Mouse (Mus musculus): ENCODE data around the gene Ckmt2.

- TF ChIP-seq CTCF (IDR thresholded peaks at IDR 0.05; ENCODE audit: control insufficient read depth, insufficient read depth, low read length) (no peak), POLR2A (IDR thresholded peaks at IDR 0.05; ENCODE audit: borderline replicate concordance, control insufficient read depth, low read depth, low read length) (no peak)
These were observed 53.0 kb downstream of the Ckmt2 start for GRCm38 (mm10) chr13:91823735-91824134.
